Mouse (Mus musculus) limb, embryonic 10.5 days (tissue): ENCODE results near the gene Hoxc13. TPM values are rescaled to one million over a fixed set of nuclear protein-coding genes. Genes with fewer than 3 reads are reported as not detected.

Source experiments
- DNase-seq: peaks from one replicate; pipeline ENCODE4 v3.0.0-alpha.2; 2017; ENCODE audit warnings: low spot score
- H3K27ac ChIP-seq: fragments of 300-500 bp; sonication (generic); 2 replicates; pipeline ENCODE4 v1.5.1; 2016; ENCODE audit warnings: mild to moderate bottlenecking
- H3K27me3 ChIP-seq: fragments of 300-500 bp; sonication (generic); 2 replicates; pipeline ENCODE4 v1.6.1; 2016; ENCODE audit warnings: low read depth, mild to moderate bottlenecking; ENCODE audit not compliant: poor library complexity, severe bottlenecking
- H3K36me3 ChIP-seq: fragments of 300-500 bp; sonication (generic); 2 replicates; pipeline ENCODE4 v1.6.1; 2016; ENCODE audit warnings: mild to moderate bottlenecking, moderate library complexity
- H3K4me1 ChIP-seq: fragments of 300-500 bp; sonication (generic); 2 replicates; pipeline ENCODE4 v1.6.1; 2016
- H3K4me3 ChIP-seq: fragments of 300-500 bp; sonication (generic); 2 replicates; pipeline ENCODE4 v1.5.1; 2016; ENCODE audit warnings: mild to moderate bottlenecking, moderate library complexity
- H3K9me3 ChIP-seq: fragments of 300-500 bp; sonication (generic); replicated peaks from 2 replicates; pipeline ENCODE4 v1.6.1; 2016; ENCODE audit warnings: mild to moderate bottlenecking
- WGBS: fragments of 180-500 bp; shearing (Covaris S2); methylation state at CpG from one replicate; pipeline ENCODE4 v1.1.7; 2016; 5-methylcytosine and 5-hydroxymethylcytosine counted together
- polyA plus RNA-seq: library from polyadenylated mRNA; unstranded; fragments of >200 nt; fragmentation: Nextera tagmentation; extraction: Ambion mirVana; gene quantifications from 2 replicates; pipeline ENCODE4 v1.2.1, GENCODE M21; 2016

The Hoxc13 gene
- polyA plus RNA-seq, result 0.51 and 1.2 TPM in 2 replicates

DNA sequence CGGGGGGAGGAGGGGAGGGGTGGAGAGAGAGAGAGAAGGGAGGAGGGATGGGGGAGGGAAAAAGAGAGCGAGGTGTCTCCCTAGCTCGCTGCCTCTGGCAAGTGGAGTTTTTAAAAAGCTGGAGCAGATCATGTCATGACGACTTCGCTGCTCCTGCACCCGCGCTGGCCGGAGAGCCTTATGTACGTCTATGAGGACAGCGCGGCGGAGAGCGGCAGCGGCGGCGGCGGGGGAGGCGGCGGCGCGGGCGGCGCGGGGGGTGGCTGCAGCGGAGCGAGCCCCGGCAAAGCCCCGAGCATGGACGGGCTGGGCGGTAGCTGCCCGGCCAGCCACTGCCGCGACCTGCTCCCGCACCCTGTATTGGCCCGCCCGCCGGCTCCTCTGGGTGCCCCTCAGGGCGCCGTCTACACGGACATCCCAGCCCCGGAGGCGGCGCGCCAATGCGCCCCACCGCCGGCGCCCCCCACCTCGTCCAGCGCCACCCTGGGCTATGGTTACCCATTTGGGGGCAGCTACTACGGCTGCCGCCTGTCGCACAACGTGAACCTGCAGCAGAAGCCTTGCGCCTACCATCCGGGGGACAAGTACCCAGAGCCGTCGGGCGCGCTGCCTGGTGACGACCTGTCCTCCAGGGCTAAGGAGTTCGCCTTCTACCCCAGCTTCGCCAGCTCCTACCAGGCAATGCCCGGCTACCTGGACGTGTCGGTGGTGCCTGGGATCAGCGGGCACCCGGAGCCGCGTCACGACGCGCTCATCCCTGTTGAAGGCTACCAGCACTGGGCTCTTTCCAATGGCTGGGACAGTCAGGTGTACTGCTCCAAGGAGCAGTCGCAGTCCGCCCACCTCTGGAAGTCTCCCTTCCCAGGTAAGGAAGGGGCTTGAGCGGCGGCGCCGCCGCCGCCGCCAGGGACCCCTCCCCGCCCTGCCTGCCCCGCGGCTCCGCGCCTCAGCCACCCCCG is at the start of gene Hoxc13:
Gene Hoxc13 (plus strand): TSS at position 51 of the 959 bp plus-strand sequence.
- peak within 1 kb of the TSS; percentile 66 for H3K27ac ChIP-seq
- H3K4me3 ChIP-seq, result peak within 1 kb of the TSS; percentile 41
- peaks cover 100% of the 10 kb centered on the region for H3K27me3 ChIP-seq
- no peaks in the 10 kb centered on the region for H3K9me3 ChIP-seq
- WGBS, result under 1% methylated on average over 87 of the region's 88 CpGs
- no peaks in the 10 kb centered on the region for H3K36me3 ChIP-seq
- H3K4me1 ChIP-seq, result peaks cover 17% of the 10 kb centered on the region
- DNase-seq, result peak; percentile 72

DNA sequence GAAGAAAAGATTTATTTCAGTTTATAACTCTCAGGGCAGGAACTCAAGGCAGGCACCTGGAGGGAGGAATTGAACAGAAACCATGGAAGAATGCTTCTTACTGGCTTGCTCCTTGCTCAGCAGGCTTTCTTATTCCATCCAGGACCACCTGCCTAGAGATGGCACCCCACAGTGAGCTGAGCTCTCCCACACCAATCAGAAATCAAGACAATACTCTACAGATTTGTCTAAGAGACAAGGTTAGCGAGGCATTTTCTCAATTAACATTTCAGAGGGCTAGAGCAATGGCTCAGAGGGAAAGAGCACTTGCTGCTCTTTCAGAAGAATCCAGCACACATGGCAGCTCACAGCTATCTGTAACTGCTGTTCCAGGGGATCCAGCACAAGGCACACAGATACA is 35.1 kb upstream of the Hoxc13 start:
- 31% methylated on average over 1 of the region's 1 CpGs for WGBS
- no peaks in the 10 kb centered on the region for H3K4me1 ChIP-seq
- no peaks in the 10 kb centered on the region for H3K36me3 ChIP-seq
- no peak overlapping the region for H3K27ac ChIP-seq
- no peaks in the 10 kb centered on the region for H3K9me3 ChIP-seq
- no peak overlapping the region for H3K4me3 ChIP-seq
- DNase-seq, result no peak
- H3K27me3 ChIP-seq, result no peaks in the 10 kb centered on the region

DNA sequence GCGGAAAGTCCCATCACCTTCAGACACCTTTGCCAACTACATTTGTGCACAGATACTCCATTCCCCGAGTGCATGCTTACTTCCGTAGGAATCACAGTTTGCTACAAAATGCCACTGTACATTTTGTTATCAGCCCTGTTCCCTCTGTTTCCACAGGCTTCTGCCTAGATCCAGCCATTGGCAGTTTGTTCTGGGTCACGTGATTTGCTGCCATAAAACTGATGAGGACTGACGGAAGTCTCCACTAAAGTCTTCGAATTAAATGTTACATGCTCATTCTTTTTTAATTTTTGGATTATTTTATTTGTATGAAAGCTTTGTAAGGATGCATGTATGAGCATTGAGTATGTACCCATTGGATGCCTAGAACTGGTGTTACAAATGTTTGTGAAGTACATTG is 25.8 kb upstream of the Hoxc13 start:
- 86% methylated on average over 6 of the region's 6 CpGs for WGBS
- no peak for DNase-seq
- Histone ChIP-seq H3K27me3 (peaks cover 16% of the 10 kb centered on the region; the same call in 1 of the 2 replicates), H3K4me1 (0 out of 2 replicates have a peak, but pooled peaks cover 4% of the 10 kb centered on the region), H3K9me3 (no peaks in the 10 kb centered on the region), H3K36me3 (no peaks in the 10 kb centered on the region), H3K27ac (no peak overlapping the region), H3K4me3 (no peak overlapping the region)

DNA sequence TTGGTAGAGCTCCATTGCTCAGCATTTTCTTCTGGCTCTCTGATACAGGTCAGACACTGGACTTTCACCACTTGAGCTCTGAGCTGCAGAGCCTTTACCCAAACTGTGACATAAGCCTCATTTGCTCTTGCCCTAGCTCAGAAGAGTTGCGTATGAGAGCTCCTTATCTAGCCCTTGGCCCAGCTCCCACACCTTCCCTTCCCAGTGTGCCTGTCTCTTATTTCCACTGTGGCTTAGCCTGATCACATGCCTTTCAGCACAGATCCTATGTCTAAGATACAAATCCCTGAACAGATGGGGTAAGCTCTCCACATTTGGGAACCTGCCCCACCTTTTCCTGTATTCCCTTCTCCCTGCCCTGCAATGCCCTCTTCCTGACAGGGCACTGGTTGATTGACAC is 16.0 kb upstream of the Hoxc13 start:
- Histone ChIP-seq H3K27me3 (peaks cover 85% of the 10 kb centered on the region), H3K36me3 (no peaks in the 10 kb centered on the region)

DNA sequence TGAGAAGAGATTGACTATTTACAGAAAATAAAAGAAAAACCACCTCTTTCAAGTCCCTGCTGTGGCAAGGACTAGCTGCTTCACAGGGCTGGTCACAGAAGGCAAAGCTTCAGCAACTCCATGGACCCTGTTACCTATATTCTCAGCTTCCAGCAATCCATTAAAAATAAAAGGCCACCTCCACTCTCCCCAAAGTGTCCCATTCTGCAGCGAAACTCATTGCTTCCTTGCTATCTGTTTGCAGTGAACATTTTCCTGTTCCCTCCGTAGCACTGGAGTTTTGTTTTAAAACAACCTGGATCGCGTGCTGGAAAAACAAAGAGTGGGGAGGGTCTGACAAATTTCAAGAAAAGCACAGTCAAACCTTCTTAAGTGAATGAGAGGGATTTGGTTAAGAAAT is 11.4 kb upstream of the Hoxc13 start:
- 2% methylated on average over 4 of the region's 4 CpGs for WGBS
- Histone ChIP-seq H3K4me1 (0 out of 2 replicates have a peak, but pooled peaks cover 3% of the 10 kb centered on the region), H3K9me3 (no peaks in the 10 kb centered on the region), H3K4me3 (no peak overlapping the region), H3K36me3 (no peaks in the 10 kb centered on the region), H3K27ac (no peak overlapping the region), H3K27me3 (peaks cover 100% of the 10 kb centered on the region)
- no peak for DNase-seq

More for the DNA sequence above, 16.0 kb upstream of the Hoxc13 start:
- Histone ChIP-seq H3K27ac (no peak overlapping the region), H3K9me3 (no peaks in the 10 kb centered on the region), H3K4me3 (no peak overlapping the region), H3K4me1 (no peaks in the 10 kb centered on the region)
- 66% methylated on average over 1 of the region's 1 CpGs for WGBS
- DNase-seq, result no peak

DNA sequence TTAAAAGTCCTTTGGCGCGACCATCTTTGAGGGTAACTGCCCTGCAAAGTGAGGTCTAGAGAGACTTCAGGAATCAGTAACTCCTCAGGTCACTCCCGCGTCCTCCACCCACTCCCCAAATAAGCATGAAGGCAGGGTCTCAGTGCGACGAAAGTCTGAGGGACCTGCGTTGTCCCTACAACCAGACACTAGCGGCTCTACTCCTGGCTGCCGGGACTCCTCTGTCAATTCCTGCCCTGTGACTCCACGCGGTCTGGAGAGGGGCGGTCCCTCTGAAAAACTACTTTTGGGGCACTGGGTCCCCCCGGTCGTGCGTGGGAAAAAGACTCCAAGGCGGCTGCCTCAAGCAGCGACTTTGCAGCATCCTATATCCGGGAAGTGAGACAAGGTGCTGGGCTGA is 10.9 kb upstream of the Hoxc13 start:
- Histone ChIP-seq H3K27me3 (peaks cover 100% of the 10 kb centered on the region), H3K4me3 (no peak overlapping the region), H3K4me1 (0 out of 2 replicates have a peak, but pooled peaks cover 3% of the 10 kb centered on the region), H3K36me3 (no peaks in the 10 kb centered on the region), H3K9me3 (no peaks in the 10 kb centered on the region), H3K27ac (no peak overlapping the region)
- under 1% methylated on average over 18 of the region's 18 CpGs for WGBS
- no peak for DNase-seq

DNA sequence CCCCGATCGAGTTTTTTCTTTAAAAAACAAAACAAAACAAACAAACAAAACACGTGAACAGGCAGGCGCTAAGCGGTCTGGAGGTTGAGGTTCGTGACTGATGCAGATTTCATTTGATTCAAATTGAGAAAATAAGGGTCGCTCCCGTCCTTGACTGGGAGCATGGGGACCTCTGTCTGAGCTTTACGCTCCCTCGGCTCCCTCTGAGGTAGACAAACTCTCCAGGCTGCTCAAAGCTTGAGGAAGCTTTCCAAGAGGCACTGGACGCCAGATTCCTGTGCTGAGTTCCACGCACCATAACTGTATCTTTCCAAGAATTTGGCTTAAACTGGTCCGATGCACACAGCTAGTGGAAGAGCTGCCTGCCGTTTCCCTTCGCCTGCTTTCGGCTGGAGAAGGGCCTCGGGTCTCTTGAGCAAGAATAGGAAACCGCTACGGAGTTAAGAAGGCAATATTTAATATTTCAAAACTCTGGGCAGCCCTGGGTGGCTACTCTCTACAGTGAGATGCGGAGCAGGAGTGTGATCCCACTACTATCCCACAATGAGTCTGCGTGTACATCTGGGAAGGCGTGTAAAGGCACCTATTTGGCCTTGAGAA is 10.3 kb upstream of the Hoxc13 start:
- 0 out of 2 replicates have a peak, but pooled peaks cover 3% of the 10 kb centered on the region for H3K4me1 ChIP-seq
- DNase-seq, result peak; percentile 68

DNA sequence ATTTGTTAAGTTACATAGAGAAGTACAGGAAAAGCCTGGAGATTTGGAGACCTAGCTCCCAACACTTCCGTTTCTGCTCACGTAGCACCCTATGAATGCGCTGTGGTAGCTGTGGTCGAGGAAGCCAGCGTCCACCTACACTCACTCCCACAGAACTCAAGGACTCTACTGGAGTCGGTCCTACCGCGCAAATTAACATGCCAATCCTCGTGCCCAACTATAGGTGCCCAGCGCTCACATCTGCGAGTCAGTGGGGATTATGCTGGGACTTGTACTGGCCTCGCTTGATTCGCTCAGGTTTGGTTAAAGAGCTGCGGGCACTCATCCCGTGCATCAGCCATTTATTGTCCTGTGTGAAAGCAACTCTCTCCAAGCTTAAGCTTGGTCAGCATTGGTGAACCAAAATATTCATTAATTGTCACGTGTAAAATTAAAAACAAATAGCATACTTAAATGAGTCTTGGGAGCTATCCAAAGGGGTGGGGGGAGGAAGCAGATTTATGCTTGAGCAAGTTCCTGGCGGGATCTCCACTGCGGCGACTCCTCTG is 7.8 kb upstream of the Hoxc13 start:
- Histone ChIP-seq H3K9me3 (no peaks in the 10 kb centered on the region), H3K4me3 (no peak overlapping the region), H3K27me3 (peaks cover 100% of the 10 kb centered on the region), H3K27ac (no peak overlapping the region), H3K36me3 (no peaks in the 10 kb centered on the region), H3K4me1 (0 out of 2 replicates have a peak, but pooled peaks cover 3% of the 10 kb centered on the region)
- no peak for DNase-seq
- WGBS, result under 1% methylated on average over 19 of the region's 19 CpGs

More for the DNA sequence above, 10.3 kb upstream of the Hoxc13 start:
- no peaks in the 10 kb centered on the region for H3K9me3 ChIP-seq
- no peak overlapping the region for H3K27ac ChIP-seq
- peaks cover 100% of the 10 kb centered on the region for H3K27me3 ChIP-seq
- WGBS, result 2% methylated on average over 22 of the region's 22 CpGs
- H3K36me3 ChIP-seq, result no peaks in the 10 kb centered on the region
- H3K4me3 ChIP-seq, result no peak overlapping the region

DNA sequence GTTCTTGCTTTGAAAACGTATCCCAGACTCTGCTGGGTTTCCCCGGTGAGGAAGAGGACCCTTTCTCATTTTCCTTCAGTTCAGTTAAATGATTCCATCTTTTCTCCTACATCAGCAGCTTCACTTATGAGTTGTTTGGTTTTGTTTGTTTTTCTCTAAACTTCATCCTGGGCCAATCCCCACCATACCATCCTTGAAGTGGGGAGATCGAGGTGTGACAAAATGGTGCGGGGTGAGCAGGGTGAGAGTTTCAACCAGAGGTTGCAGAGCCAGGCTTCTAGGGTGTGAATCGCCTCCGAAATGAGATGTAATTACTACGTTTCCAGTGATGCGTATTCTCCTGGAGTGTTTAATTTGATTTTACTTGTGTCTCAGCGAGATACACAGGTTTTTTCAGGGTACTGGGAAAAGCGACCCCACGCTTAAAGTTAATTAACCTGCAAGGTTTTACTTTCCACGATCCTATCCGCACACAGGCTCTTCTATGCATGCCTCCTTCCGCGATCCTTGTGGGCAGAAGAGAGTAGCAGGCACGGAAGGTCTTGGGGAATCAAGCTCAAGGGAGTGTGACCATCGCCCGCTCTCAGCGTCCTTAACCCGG is 2.8 kb upstream of the Hoxc13 start:
- peaks cover 100% of the 10 kb centered on the region for H3K27me3 ChIP-seq
- WGBS, result under 1% methylated on average over 20 of the region's 20 CpGs
- DNase-seq, result peak; percentile 47

DNA sequence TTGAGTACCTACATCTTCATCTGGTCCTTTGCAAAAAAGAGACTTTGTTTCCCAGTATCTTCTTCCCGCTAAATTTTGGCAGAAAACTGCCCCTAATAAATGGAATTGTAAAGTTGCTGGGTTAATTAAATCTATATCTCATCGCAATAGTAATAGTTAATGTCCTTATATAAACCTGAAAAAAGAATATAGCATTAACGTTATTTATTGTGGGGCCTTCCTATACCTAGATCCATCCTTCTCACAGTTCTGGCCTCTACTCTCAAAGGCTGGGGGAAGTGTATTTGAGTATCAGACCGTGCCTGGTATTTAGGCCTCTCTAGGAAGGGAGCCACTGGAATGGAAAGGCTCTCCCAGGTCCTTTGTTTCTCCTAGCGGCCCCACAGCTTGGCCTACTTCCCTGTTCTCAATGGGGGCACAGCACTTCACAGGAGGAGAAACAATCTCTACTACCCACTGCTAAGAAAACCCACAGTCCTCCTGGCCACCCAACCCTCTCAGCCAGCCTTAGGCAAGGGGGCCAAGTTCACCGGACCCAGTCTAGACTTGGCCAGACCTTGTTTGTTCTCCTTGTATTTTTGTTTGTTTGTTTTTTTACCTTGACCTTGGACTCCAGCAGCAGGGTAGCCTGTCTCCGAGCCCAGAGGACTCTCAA is 2.2 kb upstream of the Hoxc13 start:
- H3K27ac ChIP-seq, result no peak overlapping the region
- 2% methylated on average over 7 of the region's 7 CpGs for whole genome bisulfite sequencing

More for the DNA sequence above, 2.8 kb upstream of the Hoxc13 start:
- Histone ChIP-seq H3K9me3 (no peaks in the 10 kb centered on the region), H3K4me3 (no peak overlapping the region), H3K36me3 (no peaks in the 10 kb centered on the region), H3K27ac (no peak overlapping the region), H3K4me1 (peaks cover 17% of the 10 kb centered on the region)

DNA sequence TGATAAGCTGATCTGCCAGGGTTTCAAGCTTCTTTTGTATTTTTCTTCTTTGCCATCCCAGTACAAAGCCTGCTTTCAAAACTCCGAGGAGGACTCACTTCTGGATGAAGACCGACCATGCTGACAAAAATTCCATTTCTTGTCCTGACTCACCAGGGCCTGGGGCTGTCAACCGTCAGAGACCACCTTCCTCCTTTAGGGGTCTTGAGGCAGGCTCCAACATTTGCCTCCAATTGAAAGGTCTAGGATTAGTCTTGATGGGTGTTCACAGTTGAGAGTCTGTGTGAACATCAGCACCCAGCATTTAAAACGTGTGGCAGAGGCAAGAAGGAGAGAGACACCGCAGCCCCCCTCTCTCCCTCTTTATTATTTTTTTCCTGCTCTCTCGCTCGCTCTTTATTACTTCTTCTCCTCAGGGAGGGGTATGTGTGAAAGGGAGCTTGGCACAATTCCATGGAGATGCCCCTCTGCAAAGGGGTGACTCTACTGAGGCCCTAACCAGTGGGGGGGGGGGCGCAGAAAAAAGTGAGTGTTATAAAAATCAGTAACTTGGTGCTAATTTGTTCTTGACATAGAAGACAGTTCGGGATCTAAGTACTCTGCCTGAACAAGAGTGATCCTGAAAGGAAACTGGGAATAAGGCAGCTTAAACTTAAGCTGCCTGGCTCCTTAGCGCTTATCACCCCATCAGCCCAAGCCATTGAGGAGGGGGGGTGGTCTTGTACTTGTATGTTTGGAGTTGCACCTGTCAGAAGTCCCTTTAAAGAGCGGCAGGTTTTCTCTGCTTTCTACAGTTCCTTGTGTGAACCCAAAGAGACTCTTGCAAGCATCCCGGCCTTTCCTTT is 1.3 kb upstream of the Hoxc13 start:
- Histone ChIP-seq H3K9me3 (no peaks in the 10 kb centered on the region), H3K27ac (no peak overlapping the region), H3K27me3 (peaks cover 100% of the 10 kb centered on the region), H3K36me3 (no peaks in the 10 kb centered on the region), H3K4me1 (peaks cover 17% of the 10 kb centered on the region), H3K4me3 (no peak overlapping the region)
- 4% methylated on average over 12 of the region's 12 CpGs for WGBS
- peak; percentile 48 for DNase-seq

More for the DNA sequence above, 2.2 kb upstream of the Hoxc13 start:
- Histone ChIP-seq H3K4me3 (no peak overlapping the region), H3K4me1 (peaks cover 17% of the 10 kb centered on the region), H3K9me3 (no peaks in the 10 kb centered on the region), H3K36me3 (no peaks in the 10 kb centered on the region), H3K27me3 (peaks cover 100% of the 10 kb centered on the region)
- DNase-seq, result peak; percentile 55
